Mouse (Mus musculus) thymus, postnatal 14 days (tissue): ENCODE data around the gene Nek7.

Source experiments
- DNase-seq: peaks from one replicate; pipeline ENCODE4 v3.0.0; 2021

Gene Nek7

DNA sequence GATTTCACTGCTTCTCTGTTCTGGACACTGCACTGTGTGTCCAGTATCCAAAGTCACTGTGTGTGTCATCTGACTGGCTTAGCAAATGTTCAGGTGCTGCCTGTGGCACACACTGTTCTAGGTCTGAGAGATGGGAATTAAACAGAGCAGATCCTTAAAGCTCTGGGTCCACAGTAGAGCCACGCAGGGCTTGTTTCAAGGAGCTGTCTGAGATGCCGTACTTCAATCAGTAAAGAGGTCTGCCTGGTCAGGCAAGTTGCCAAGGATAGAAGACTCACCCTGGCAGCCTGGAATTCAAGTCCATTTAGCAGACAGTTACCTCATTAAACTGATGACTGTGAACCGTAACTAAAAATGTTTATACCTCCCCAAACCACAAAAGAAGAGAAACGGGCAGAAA is 112.9 kb downstream of the Nek7 start:
- no peak for DNase-seq

DNA sequence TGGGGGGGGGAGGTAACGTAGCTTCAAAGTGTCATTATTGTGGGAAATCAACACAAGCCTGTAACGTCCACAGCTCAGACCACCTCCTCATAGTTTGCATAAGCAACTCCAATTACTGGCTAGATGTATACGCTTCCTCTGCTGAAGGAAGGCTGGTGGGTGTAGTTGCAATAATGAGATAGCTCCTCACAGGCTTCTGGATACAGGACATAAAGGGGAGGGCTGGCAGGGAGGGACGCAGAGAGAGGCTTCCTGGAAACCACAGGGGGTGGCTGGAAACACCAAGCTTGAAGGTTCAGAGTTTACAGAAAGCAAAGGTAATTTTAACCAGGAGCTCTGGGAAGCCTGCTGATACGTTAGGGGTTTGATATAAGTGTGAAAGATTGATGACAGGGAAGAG is 115.7 kb downstream of the Nek7 start:
- DNase-seq: no peak

DNA sequence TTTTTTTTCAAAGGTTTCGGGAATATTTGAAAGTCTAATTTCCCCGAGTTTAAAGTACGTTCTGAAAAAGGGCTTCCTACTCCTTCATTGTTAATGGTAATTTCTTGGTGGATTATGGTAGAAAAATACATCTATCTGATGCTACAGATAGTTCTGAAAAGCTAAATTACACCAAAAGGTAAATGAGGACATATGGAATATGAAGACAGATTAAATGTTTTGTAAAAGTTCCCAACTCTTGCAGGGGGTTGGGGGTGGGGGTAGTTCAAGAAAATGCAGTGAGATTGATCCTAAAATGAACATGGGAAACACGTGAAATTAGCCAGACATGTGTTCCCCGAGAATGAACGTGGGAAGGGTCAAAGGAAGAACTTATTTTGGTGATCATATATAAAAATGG is 119.2 kb downstream of the Nek7 start:
- no peak for DNase-seq

DNA sequence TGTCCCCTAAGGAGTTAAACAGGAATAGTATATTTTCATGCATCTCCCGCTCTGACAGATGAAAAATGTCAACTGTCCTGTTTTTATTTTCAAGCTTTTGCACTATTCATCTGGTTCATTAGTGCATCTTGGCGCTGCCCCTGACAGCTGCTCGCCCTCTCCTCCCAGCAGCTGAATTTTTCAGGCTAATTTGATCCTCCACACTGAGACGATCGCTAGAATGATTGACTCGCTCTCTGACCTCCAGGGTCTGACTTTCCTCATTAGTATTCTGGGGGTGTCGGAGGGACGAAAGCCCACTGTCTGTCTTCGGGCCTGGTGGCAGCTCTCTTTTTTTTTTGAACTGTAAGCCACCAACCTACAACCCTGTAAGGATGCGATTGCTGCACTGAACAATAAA is 119.8 kb downstream of the Nek7 start:
- no peak for DNase-seq

DNA sequence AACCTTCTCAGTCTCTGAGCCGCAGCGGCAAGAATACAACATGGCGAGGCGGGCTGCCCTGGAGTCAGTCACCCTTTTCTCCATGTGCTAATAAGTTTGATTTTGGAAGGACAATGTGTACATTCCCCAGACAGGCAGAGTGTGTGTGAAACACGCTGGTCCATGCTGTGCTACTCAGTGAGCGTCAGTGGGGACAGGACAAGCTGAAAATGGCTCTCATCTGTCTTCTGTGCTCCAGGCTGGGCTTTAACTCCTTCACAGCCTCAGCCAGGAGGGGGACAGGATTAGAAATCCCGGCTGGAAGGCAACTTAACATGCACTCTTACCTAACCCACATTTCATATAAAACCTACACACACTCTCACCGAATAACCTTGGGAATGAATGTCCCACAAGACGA is 120.5 kb downstream of the Nek7 start:
- no peak for DNase-seq

GRCm38 (mm10) chr1:138491382-138492097 is 128.4 kb downstream of the Nek7 start:
- no peak for DNase-seq

DNA sequence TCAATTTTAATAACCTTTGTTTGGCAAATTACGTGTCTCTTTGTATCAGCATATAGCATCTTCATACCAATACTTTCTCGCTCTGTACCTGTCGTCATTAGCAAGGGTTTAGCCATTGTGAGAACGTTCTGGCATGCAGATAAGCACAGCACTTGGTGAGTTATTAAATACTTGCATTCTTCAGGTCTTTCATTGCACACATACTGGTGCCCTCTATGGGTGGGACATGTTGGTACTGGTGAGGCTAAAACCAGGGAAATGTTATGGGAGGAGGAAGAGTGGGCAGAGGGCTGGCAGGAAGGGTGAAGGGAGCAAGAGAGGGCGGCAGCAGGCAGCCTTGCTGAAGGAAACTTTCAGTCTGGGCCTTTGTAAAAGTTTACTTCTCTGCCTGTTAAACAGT is 132.4 kb downstream of the Nek7 start:
- DNase-seq: peak; percentile 24

GRCm38 (mm10) chr1:138480694-138481093 is 139.2 kb downstream of the Nek7 start:
- no peak for DNase-seq

- no peak for DNase-seq
Measured at GRCm38 (mm10) chr1:138465352-138465751, 154.6 kb downstream of the Nek7 start.

- DNase-seq: no peak
Measured at GRCm38 (mm10) chr1:138461425-138461824, 158.5 kb downstream of the Nek7 start.

DNA sequence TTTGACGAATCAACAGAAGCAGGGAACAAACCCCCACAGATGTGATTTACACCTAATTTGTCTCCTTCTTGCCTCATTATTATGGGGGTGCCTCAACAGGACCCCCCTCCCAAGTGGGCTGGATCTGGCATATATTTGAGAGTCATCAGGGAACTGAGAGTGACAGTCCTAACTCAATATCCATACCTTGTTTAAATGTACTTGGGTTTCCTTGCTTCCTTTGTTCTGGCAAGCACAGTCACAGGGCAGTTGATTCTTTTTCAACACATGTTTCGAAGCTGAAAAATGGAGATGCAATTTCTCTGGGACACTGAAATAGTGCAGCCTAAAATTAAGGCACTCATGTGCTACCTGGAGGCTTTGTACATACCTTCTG is 170.5 kb downstream of the Nek7 start:
- no peak for DNase-seq

- DNase-seq: no peak
Measured at GRCm38 (mm10) chr1:138448635-138449475, 171.1 kb downstream of the Nek7 start.

DNA sequence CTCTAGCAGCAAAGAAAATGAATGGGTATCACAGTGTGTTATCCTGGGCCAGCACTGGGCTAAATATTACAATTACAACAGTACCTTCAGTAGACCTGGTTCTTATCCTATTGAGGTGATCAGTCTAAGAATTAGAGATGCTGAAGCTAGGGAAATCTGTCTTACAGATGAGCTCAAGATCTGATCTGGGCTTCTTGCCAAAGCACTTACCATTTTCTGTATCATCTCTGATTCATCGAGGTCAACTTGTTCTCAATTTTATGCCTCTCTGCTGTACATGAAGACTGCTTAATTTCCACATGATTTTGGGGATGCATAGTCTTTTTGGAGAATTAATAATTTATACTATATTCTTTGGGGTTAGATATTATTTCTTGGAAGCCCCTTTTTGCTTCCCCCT is 173.1 kb downstream of the Nek7 start:
- no peak for DNase-seq
